Comparison of ENCODE assay signal across 8 mouse cellular contexts in the genomic region with DNA sequence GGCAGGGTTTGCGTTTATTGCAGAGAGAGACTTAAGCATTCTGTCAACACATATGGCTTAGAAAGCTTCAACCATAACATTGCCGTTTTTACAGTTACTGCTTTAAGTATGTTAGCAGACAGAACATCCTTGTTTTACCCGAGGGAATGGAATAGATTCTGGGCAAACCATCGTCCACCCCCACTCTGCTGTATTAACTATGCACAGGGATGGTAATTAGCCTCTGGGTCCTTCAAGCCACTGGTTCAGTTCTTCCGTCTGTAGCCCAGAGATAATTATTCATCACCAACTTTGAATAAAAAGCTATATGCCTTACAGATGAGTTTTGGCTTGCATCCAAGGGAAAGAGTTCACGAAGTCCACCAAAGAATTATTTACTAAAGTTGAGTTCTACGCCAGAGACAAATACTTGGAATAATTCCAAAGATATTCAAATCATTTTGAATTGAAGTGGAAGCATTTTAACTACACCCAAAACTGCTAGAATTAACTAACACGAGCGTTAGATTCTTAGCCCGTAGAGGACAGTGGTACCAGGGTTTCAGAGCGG. TPM values are rescaled to one million over a fixed set of nuclear protein-coding genes. Genes with fewer than 3 reads are reported as not detected.
DNase-seq lines count a peak whose midpoint lies in the region; ATAC-seq and TF ChIP-seq lines count a peak whose summit lies in the region.

No protein-coding gene starts in this region.

- no peak for ATAC-seq in heart, embryonic 14.5 days (ENCODE audit: insufficient number of reproducible peaks, insufficient read depth, low FRiP score, low read depth)
- peak; percentile 29; the same call in 1 of the 2 replicates for ATAC-seq in hindbrain, embryonic 13.5 days (ENCODE audit: low FRiP score)
- peak; percentile 39 for ATAC-seq in midbrain, embryonic 11.5 days (ENCODE audit: low FRiP score)

- peak overlapping the region; percentile 99 for H3K9ac ChIP-seq in heart, embryonic 14.5 days (ENCODE audit: low read length)
- H3K9ac ChIP-seq in hindbrain, embryonic 13.5 days, result peak overlapping the region; percentile 98
- peak overlapping the region; percentile 100 for H3K9ac ChIP-seq in midbrain, embryonic 11.5 days (ENCODE audit: low read length)

- H3K36me3 ChIP-seq in heart, embryonic 14.5 days (ENCODE audit: control insufficient read depth, insufficient read depth, low read length), result no peaks in the 10 kb centered on the region
- no peaks in the 10 kb centered on the region for H3K36me3 ChIP-seq in hindbrain, embryonic 13.5 days
- no peaks in the 10 kb centered on the region for H3K36me3 ChIP-seq in midbrain, embryonic 11.5 days (ENCODE audit: control insufficient read depth, insufficient read depth, low read length)

- H3K4me2 ChIP-seq in heart, embryonic 14.5 days (ENCODE audit: low read length), result peak overlapping the region; percentile 88
- H3K4me2 ChIP-seq in hindbrain, embryonic 13.5 days, result peak overlapping the region; percentile 84
- H3K4me2 ChIP-seq in midbrain, embryonic 11.5 days, result peak overlapping the region; percentile 66

- TF ChIP-seq POLR2A in bone marrow, adult 2 months (IDR thresholded peaks at IDR 0.05; ENCODE audit: borderline replicate concordance, control insufficient read depth, low read depth, low read length), result no peak

- H3K27ac ChIP-seq in heart, embryonic 14.5 days (replicated peaks in 1 of 2; ENCODE audit: control insufficient read depth in 1 of 2, insufficient read depth in 1 of 2, low read depth in 2 of 2, low read length in 2 of 2), result peak overlapping the region; percentile 96 to 100
- H3K27ac ChIP-seq in bone marrow, adult 2 months (ENCODE audit: control insufficient read depth, insufficient read depth, low read depth, low read length, poor library complexity), result peak overlapping the region; percentile 100
- H3K27ac ChIP-seq in hindbrain, embryonic 13.5 days, result peak overlapping the region; percentile 100
- H3K27ac ChIP-seq in midbrain, embryonic 11.5 days (ENCODE audit: low read depth, low read length), result peak overlapping the region; percentile 100

- 24% methylated on average over 11 of the region's 11 CpGs for WGBS in heart, embryonic 14.5 days
- 39% methylated on average over 11 of the region's 11 CpGs for WGBS in bone marrow, adult 2 months
- 14% methylated on average over 11 of the region's 11 CpGs for WGBS in hindbrain, embryonic 13.5 days
- WGBS in midbrain, embryonic 11.5 days, result 17% methylated on average over 11 of the region's 11 CpGs

- H3K27me3 ChIP-seq in heart, embryonic 14.5 days (ENCODE audit: control insufficient read depth, insufficient read depth, low read length), result no peaks in the 10 kb centered on the region
- H3K27me3 ChIP-seq in hindbrain, embryonic 13.5 days, result 0 out of 2 replicates have a peak, but pooled peaks cover 5% of the 10 kb centered on the region
- no peaks in the 10 kb centered on the region for H3K27me3 ChIP-seq in midbrain, embryonic 11.5 days (ENCODE audit: control insufficient read depth, insufficient read depth, low read length)

- H3K4me3 ChIP-seq in heart, embryonic 14.5 days (ENCODE audit: control insufficient read depth in 1 of 2, insufficient read depth in 1 of 2, low read depth in 1 of 2, low read length in 2 of 2), result peak overlapping the region; percentile 93 to 97
- peak overlapping the region; percentile 56 for H3K4me3 ChIP-seq in bone marrow, adult 2 months (replicated peaks; ENCODE audit: control insufficient read depth, low read depth, low read length)
- peak overlapping the region; percentile 86 for H3K4me3 ChIP-seq in hindbrain, embryonic 13.5 days
- H3K4me3 ChIP-seq in midbrain, embryonic 11.5 days (ENCODE audit: low read depth, low read length), result peak overlapping the region; percentile 94

- DNase-seq in heart, adult 18-20 months, result no peak
- DNase-seq in midbrain, embryonic 11.5 days (ENCODE audit: low spot score, missing footprints), result peak; percentile 92
- DNase-seq in left cerebral cortex, postnatal 36 days (ENCODE audit: low spot score in 2 of 2), result no peak
- DNase-seq in T-cell, adult 2 months (ENCODE audit: low spot score), result no peak
- no peak for DNase-seq in testis, postnatal 14 days (ENCODE audit: low spot score)

- H3K9me3 ChIP-seq in heart, embryonic 14.5 days (ENCODE audit: control insufficient read depth, low read length), result no peaks in the 10 kb centered on the region
- H3K9me3 ChIP-seq in hindbrain, embryonic 13.5 days, result no peaks in the 10 kb centered on the region
- no peaks in the 10 kb centered on the region for H3K9me3 ChIP-seq in midbrain, embryonic 11.5 days (ENCODE audit: control insufficient read depth, low read length)

- TF ChIP-seq CTCF in bone marrow, adult 2 months (IDR thresholded peaks at IDR 0.05; ENCODE audit: control insufficient read depth, insufficient read depth, low read length), result no peak

- intact Hi-C loops in left cerebral cortex, postnatal 36 days (cut with DNase I), result loop anchor here (5.0 kb wide), 2 partner anchors 120 to 190 kb away; no protein-coding TSS in a partner anchor

- peaks cover 0 to 10% of the 10 kb centered on the region in 2 experiments; a peak in 2 of 4 replicates for H3K4me1 ChIP-seq in heart, embryonic 14.5 days (ENCODE audit: control insufficient read depth in 2 of 2, insufficient read depth in 2 of 2, low read length in 2 of 2)
- H3K4me1 ChIP-seq in bone marrow, adult 2 months (ENCODE audit: control insufficient read depth, insufficient read depth, low read length), result no peaks in the 10 kb centered on the region
- peaks cover 21% of the 10 kb centered on the region for H3K4me1 ChIP-seq in hindbrain, embryonic 13.5 days (replicated peaks)
- H3K4me1 ChIP-seq in midbrain, embryonic 11.5 days (ENCODE audit: control insufficient read depth, insufficient read depth, low read length), result peaks cover 13% of the 10 kb centered on the region

RNA-seq across cellular contexts. Expression of a gene that starts 1.6 kb away (rescaled TPM):
- polyA plus RNA-seq in heart, embryonic 14.5 days (2014; fragmentation: Nextera tagmentation; extraction: Ambion mirVana), result 22.7 and 24.8 TPM in 2 replicates
- 10 to 100 TPM; 42.5 to 47.2 TPM for total RNA-seq in heart, adult 18-20 months (2021)
- polyA plus RNA-seq in bone marrow, adult 2 months (2011; ENCODE audit: insufficient read depth, insufficient read length, low replicate concordance, missing spikeins), result 12.3 and 17.4 TPM in 2 replicates
- 10.6 and 11.2 TPM in 2 replicates for polyA plus RNA-seq in hindbrain, embryonic 13.5 days (2015; fragmentation: Nextera tagmentation; extraction: Ambion mirVana)
- polyA plus RNA-seq in midbrain, embryonic 11.5 days (2014; fragmentation: Nextera tagmentation; extraction: Ambion mirVana), result 27.6 and 28.5 TPM in 2 replicates
- 10 to 100 TPM; 37.6 to 42.5 TPM for total RNA-seq in left cerebral cortex, postnatal 36 days (2021)
